ENCODE assay signal across 8 mouse cellular contexts in the genomic region with DNA sequence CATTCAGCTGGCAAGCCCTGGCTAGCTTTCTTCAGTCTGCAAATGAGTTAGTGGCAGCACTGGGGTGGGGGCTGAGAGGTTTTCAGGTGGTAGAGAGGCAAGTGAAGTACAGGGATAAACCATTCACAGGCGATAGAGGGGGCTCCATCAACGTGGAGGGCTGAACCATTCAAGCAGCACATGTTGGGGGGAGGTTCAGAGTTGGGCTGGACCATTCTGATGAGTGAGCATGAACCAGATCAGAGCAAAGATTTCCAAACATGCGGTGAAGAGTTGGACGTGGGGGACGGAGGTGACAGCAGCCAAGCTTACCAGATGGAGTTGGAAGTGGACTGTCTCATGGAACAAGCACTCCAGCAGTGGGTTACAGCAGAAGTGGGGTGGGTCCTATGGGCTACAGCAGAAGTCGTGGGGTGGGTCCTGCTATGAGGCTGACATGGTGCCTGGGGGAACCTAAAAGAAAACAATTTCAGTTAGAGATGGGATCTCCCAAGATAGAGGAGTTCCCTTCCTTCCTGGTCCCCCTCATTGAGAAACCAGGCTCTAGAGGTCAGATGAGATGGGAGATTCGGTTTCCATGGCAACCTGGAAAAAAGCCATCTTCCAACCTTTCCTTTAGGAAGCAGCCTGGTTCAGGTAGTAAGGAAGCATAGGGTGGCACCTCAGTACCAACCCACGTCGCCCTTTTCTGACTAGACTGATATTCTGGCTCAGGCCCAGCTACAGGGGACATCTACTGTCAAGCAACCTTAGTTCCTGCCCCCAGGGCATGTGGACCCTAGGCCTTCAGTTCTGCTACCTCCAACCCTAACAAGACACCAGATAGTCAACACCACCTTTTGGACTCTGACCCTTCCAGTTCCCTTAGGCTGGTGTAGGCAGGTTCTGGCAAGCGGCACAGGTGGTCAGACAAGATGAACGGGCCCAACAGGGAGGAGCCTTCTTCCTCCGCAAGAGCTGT. TPM values are rescaled to one million over a fixed set of nuclear protein-coding genes. Genes with fewer than 3 reads are reported as not detected.
DNase-seq lines count a peak whose midpoint lies in the region; ATAC-seq and TF ChIP-seq lines count a peak whose summit lies in the region.

A gene (minus strand): TSS at position 455 of the 961 bp plus-strand sequence.

- peak within 1 kb of the TSS; percentile 92 for H3K4me2 ChIP-seq in intestine, embryonic 15.5 days (replicated peaks)
- peak within 1 kb of the TSS; percentile 98 for H3K4me2 ChIP-seq in limb, embryonic 11.5 days (ENCODE audit: low read depth, severe bottlenecking)

- no peaks in the 10 kb centered on the region for H3K36me3 ChIP-seq in spleen, adult 2 months (ENCODE audit: control insufficient read depth, insufficient read depth, low read length)
- no peaks in the 10 kb centered on the region for H3K36me3 ChIP-seq in intestine, embryonic 15.5 days
- H3K36me3 ChIP-seq in limb, embryonic 11.5 days (ENCODE audit: control insufficient read depth, insufficient read depth, low read length) = no peaks in the 10 kb centered on the region; the same call in 1 of the 2 replicates

- WGBS in spleen, adult 2 months = 55% methylated on average over 12 of the region's 12 CpGs
- 33% methylated on average over 12 of the region's 12 CpGs for WGBS in intestine, embryonic 15.5 days
- 39% methylated on average over 12 of the region's 12 CpGs for WGBS in limb, embryonic 11.5 days

- DNase-seq in spleen, adult 2 months (ENCODE audit: low read depth in 1 of 2, low spot score in 2 of 2) = no peak
- no peak for DNase-seq in spleen, adult 18-20 months
- peak; percentile 86 to 92 for DNase-seq in cerebellum, postnatal 10 days
- no peak for DNase-seq in gastrocnemius, postnatal 14 days
- DNase-seq in limb, embryonic 11.5 days (ENCODE audit: low spot score) = peak; percentile 68
- DNase-seq in neural tube, embryonic 10.5 days (ENCODE audit: extremely low spot score, low spot score) = peak; percentile 47

- H3K4me3 ChIP-seq in spleen, adult 2 months (ENCODE audit: extremely low read depth, insufficient read depth, insufficient read length) = no peak within 1 kb of the TSS
- peak within 1 kb of the TSS; percentile 58 for H3K4me3 ChIP-seq in intestine, embryonic 15.5 days (replicated peaks)
- peak within 1 kb of the TSS; percentile 70 for H3K4me3 ChIP-seq in limb, embryonic 11.5 days (ENCODE audit: low read depth, low read length)

- no peak for ATAC-seq in intestine, embryonic 15.5 days
- no peak for ATAC-seq in limb, embryonic 11.5 days (ENCODE audit: insufficient number of reproducible peaks, low FRiP score, low TSS enrichment, low read depth)
- no peak for ATAC-seq in granulocyte monocyte progenitor cell, adult 5-6 weeks (replicated peaks; ENCODE audit: poor library complexity, severe bottlenecking)

- no peak for TF ChIP-seq POLR2A in spleen, adult 2 months (IDR thresholded peaks at IDR 0.05; ENCODE audit: low read depth, low read length)

- no peak for TF ChIP-seq CTCF in spleen, adult 2 months (IDR thresholded peaks at IDR 0.05; ENCODE audit: extremely low read depth, insufficient read depth, insufficient read length, insufficient replicate concordance)

- 0 out of 2 replicates have a peak within 1 kb of the TSS, but pooled peaks have one; percentile 5 for H3K27ac ChIP-seq in spleen, adult 2 months (ENCODE audit: insufficient read depth, low read length)
- peak within 1 kb of the TSS; percentile 99 for H3K27ac ChIP-seq in intestine, embryonic 15.5 days
- peak within 1 kb of the TSS; percentile 97 for H3K27ac ChIP-seq in limb, embryonic 11.5 days (replicated peaks; ENCODE audit: low read depth, low read length)

- intact Hi-C loops in gastrocnemius, postnatal 14 days (cut with DNase I; ENCODE audit: low total_unique reads) = no loop called here

- peaks cover 8% of the 10 kb centered on the region; the same call in 1 of the 2 replicates for H3K4me1 ChIP-seq in spleen, adult 2 months (ENCODE audit: control insufficient read depth, insufficient read depth, insufficient read length)
- peaks cover 49% of the 10 kb centered on the region for H3K4me1 ChIP-seq in intestine, embryonic 15.5 days (replicated peaks)
- peaks cover 37% of the 10 kb centered on the region for H3K4me1 ChIP-seq in limb, embryonic 11.5 days (ENCODE audit: control insufficient read depth, insufficient read depth, low read length)

- H3K27me3 ChIP-seq in spleen, adult 2 months (ENCODE audit: control insufficient read depth, insufficient read depth, low read length) = no peaks in the 10 kb centered on the region
- H3K27me3 ChIP-seq in intestine, embryonic 15.5 days (replicated peaks) = no peaks in the 10 kb centered on the region
- H3K27me3 ChIP-seq in limb, embryonic 11.5 days (ENCODE audit: control insufficient read depth, insufficient read depth, low read length) = no peaks in the 10 kb centered on the region

- no peaks in the 10 kb centered on the region for H3K9me3 ChIP-seq in intestine, embryonic 15.5 days
- H3K9me3 ChIP-seq in limb, embryonic 11.5 days (ENCODE audit: control insufficient read depth, low read length) = no peaks in the 10 kb centered on the region

- peak within 1 kb of the TSS; percentile 74 for H3K9ac ChIP-seq in intestine, embryonic 15.5 days
- no peak within 1 kb of the TSS for H3K9ac ChIP-seq in limb, embryonic 11.5 days (ENCODE audit: low read length)

RNA-seq across cellular contexts. Expression of the gene that starts here (rescaled TPM):
- 15.8 and 17.0 TPM in 2 replicates for polyA plus RNA-seq in spleen, adult 2 months (2012; rRNA removed)
- 10 to 100 TPM; 30.3 to 31.4 TPM for total RNA-seq in gastrocnemius, postnatal 14 days (2021)
- polyA plus RNA-seq in intestine, embryonic 15.5 days (2015; fragmentation: Nextera tagmentation; extraction: Ambion mirVana) = 23.7 and 24.3 TPM in 2 replicates
- polyA plus RNA-seq in limb, embryonic 11.5 days (2014; fragmentation: Nextera tagmentation; extraction: Ambion mirVana) = 42.4 and 44.5 TPM in 2 replicates
- total RNA-seq in granulocyte monocyte progenitor cell, adult 5-6 weeks (2014; fragmentation: Nextera tagmentation) = 12.1 and 14.4 TPM in 2 replicates
- 0.99 and 2.8 TPM in 2 replicates for total RNA-seq in granulocyte monocyte progenitor cell, adult 5-6 weeks (2017)

Comparison
In these comparisons a context has a peak if more than half of its experiments do, and no peak if none do; other contexts are left out.
1. DNase-seq: peak in cerebellum, postnatal 10 days (2 of 2), limb, embryonic 11.5 days (single experiment) and neural tube, embryonic 10.5 days (single experiment); none in spleen, adult 2 months (0 of 2), spleen, adult 18-20 months (0 of 2) and gastrocnemius, postnatal 14 days (single experiment).
2. H3K27ac ChIP-seq: peak in every context shown above with its lines; median percentile 99 in intestine, embryonic 15.5 days; 97 in limb, embryonic 11.5 days; 5 in spleen, adult 2 months.